Mouse (Mus musculus): ENCODE measurements around the gene Olfr460. TPM values are rescaled to one million over a fixed set of nuclear protein-coding genes. Genes with fewer than 3 reads are reported as not detected.

Olfr460 gene
- polyA plus RNA-seq, 1 experiment from 2014 or later: not detected

Other genes starting within 250 kb of the Olfr460 start
- gene Agk, start 244.3 kb upstream of the Olfr460 start, polyA plus RNA-seq (2014; fragmentation: Nextera tagmentation; extraction: Ambion mirVana): 43.7 and 47.0 TPM in 2 replicates
- gene E330009J07Rik, start 133.4 kb upstream of the Olfr460 start, polyA plus RNA-seq (2014; fragmentation: Nextera tagmentation; extraction: Ambion mirVana): 3.5 and 3.6 TPM in 2 replicates
- not detected in 2 replicates for gene Wee2, start 130.4 kb upstream of the Olfr460 start, polyA plus RNA-seq (2014; fragmentation: Nextera tagmentation; extraction: Ambion mirVana)
- 97.5 and 105 TPM in 2 replicates for gene Ssbp1, start 98.1 kb upstream of the Olfr460 start, polyA plus RNA-seq (2014; fragmentation: Nextera tagmentation; extraction: Ambion mirVana)
- not detected in 2 replicates for gene Tas2r137, start 78.3 kb upstream of the Olfr460 start, polyA plus RNA-seq (2014; fragmentation: Nextera tagmentation; extraction: Ambion mirVana)
- not detected in 2 replicates for gene Tas2r108, start 76.0 kb upstream of the Olfr460 start, polyA plus RNA-seq (2014; fragmentation: Nextera tagmentation; extraction: Ambion mirVana)
- not detected in 2 replicates for gene Prss37, start 50.0 kb upstream of the Olfr460 start, polyA plus RNA-seq (2014; fragmentation: Nextera tagmentation; extraction: Ambion mirVana)
- not detected in 2 replicates for gene Olfr461, start 14.4 kb upstream of the Olfr460 start, polyA plus RNA-seq (2014; fragmentation: Nextera tagmentation; extraction: Ambion mirVana)
- 0.77 and 1.3 TPM in 2 replicates for gene Clec5a, start 16.3 kb downstream of the Olfr460 start, polyA plus RNA-seq (2014; fragmentation: Nextera tagmentation; extraction: Ambion mirVana)
- not detected in 2 replicates for gene Tas2r138, start 43.8 kb downstream of the Olfr460 start, polyA plus RNA-seq (2014; fragmentation: Nextera tagmentation; extraction: Ambion mirVana)
- gene Mgam, start 59.3 kb downstream of the Olfr460 start, polyA plus RNA-seq (2014; fragmentation: Nextera tagmentation; extraction: Ambion mirVana): 0.11 TPM in 1 of 2 replicates, not detected in the other

Measured in heart, embryonic 14.5 days (tissue).